Mouse (Mus musculus): ENCODE measurements at regions not wholly inside any gene's neighbourhood (a gene's known extent, or its start where the extent isn't known, plus 50 kb on each side); places are given as distances from the start of the nearest gene placed in this dataset.

DNA sequence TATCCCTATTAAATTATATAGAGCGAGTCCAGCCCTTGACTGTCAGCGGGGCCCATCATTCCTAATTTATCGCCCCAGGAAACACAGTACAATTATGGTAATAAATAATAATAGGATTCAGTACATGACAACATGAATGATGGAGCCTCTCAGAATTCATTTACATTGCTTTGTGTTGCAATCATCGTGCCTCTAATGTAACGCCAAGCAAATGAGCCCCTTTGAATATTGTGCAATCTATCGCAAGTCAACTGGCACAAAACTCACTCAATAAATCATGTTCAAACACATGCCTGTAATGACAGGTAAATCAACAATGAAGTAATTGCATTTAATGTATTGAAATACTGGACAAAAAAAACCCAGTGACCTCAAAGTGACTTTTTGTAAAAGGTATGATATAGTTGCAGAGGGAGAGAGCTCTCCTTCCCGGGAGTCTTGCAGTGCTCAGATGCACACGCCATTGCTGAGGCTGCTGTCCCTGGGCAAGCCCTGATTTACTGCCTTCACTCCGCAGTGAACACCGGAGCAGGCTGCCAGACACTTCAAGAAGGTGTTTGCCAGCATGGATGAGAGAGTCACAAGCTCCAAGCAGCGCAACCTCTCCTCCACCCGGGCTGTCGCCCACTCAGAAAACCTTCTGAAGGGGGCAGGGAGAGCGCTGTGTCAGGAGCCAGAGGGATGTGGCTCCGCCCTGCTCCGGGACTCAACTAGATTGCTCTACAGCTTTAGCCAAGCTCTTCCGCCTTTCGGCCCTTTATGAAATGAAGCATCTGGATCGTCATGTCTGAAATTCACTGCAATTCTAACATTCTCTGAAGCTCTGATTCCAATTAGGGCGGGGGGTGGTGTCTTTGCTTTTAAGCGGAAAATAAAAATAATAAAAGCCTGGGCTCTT, 232.6 kb downstream of the Gm45692 start:
- no peak overlapping the region for H3K9ac ChIP-seq (ENCODE audit: low read depth, poor library complexity, severe bottlenecking)
- TF ChIP-seq CTCF (IDR thresholded peaks at IDR 0.05; ENCODE audit: low read depth, low read length) = no peak
- no peak for TF ChIP-seq POLR2A (IDR thresholded peaks at IDR 0.05; ENCODE audit: insufficient read depth, low read length)
- no peak for TF ChIP-seq EP300 (IDR thresholded peaks at IDR 0.05; ENCODE audit: insufficient read depth, low read depth, low read length)
- H3K27me3 ChIP-seq (ENCODE audit: control insufficient read depth, insufficient read depth, low read length, poor library complexity, severe bottlenecking) = peaks cover 4% of the 10 kb centered on the region; the same call in 1 of the 2 replicates
- peak overlapping the region; percentile 35; the same call in 1 of the 2 replicates for H3K4me3 ChIP-seq (ENCODE audit: low read depth, low read length)
- no peaks in the 10 kb centered on the region for H3K4me1 ChIP-seq (ENCODE audit: control insufficient read depth, insufficient read depth, low read length)
- H3K36me3 ChIP-seq (ENCODE audit: control insufficient read depth, insufficient read depth, low read length, poor library complexity, severe bottlenecking) = no peaks in the 10 kb centered on the region
- no peak overlapping the region for H3K27ac ChIP-seq (ENCODE audit: insufficient read depth, low read length)
- no peaks in the 10 kb centered on the region for H3K9me3 ChIP-seq (replicated peaks; ENCODE audit: control insufficient read depth, insufficient read depth, low read length, poor library complexity, severe bottlenecking)

DNA sequence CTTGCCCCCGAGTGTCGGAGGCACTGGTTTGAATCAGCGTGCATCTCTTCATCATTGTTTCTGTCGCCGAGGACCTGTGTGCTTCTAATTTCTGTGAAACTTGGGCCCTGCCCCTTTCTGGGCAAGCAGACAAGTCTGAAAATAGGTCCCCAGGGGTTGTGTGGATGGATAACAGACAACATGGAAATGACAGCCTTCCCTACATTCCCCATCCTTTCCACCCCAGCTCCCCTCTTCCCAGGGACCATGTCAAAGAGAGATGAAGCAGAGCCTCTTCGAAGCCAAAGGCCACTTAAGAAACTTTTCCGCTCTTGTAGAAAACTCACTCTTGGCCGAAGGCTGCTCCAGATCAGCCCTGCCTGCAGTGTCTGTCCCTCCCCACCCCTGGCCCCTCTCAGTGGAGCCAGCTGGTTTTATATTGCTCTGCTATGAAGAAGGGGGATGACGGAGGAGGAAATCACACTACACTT, 233.2 kb downstream of the Gm45692 start:
- Histone ChIP-seq H3K9me3 (replicated peaks; ENCODE audit: control insufficient read depth, insufficient read depth, low read length, poor library complexity, severe bottlenecking) (no peaks in the 10 kb centered on the region), H3K27me3 (ENCODE audit: control insufficient read depth, insufficient read depth, low read length, poor library complexity, severe bottlenecking) (peaks cover 4% of the 10 kb centered on the region; the same call in 1 of the 2 replicates), H3K4me3 (ENCODE audit: low read depth, low read length) (no peak overlapping the region), H3K27ac (ENCODE audit: insufficient read depth, low read length) (no peak overlapping the region), H3K36me3 (ENCODE audit: control insufficient read depth, insufficient read depth, low read length, poor library complexity, severe bottlenecking) (no peaks in the 10 kb centered on the region), H3K9ac (ENCODE audit: low read depth, poor library complexity, severe bottlenecking) (no peak overlapping the region), H3K4me1 (ENCODE audit: control insufficient read depth, insufficient read depth, low read length) (no peaks in the 10 kb centered on the region)
- TF ChIP-seq EP300 (IDR thresholded peaks at IDR 0.05; ENCODE audit: insufficient read depth, low read depth, low read length) = no peak
- TF ChIP-seq POLR2A (IDR thresholded peaks at IDR 0.05; ENCODE audit: insufficient read depth, low read length) = no peak
- no peak for TF ChIP-seq CTCF (IDR thresholded peaks at IDR 0.05; ENCODE audit: low read depth, low read length)

DNA sequence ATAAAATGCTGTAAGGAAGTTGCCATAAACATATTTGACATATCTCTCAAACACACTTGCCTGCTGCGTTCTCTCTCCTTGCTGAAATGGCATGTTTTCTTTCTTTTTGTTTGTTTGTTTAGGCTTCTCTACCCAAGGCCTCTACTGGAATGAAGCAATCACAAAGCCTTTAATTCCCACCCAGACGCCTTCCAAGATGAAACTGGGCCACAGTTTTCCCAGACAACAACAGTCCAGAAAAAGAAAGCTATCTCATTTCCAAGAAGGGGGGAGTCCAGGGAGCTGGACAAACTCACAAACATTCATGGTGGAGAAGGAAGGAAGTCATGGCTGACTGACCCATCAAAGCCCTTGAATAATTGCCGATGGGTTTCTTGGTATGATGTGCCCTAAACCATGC, 234.1 kb downstream of the Gm45692 start:
- no peak overlapping the region for H3K27ac ChIP-seq (ENCODE audit: insufficient read depth, low read length)
- H3K9ac ChIP-seq (ENCODE audit: low read depth, poor library complexity, severe bottlenecking) = no peak overlapping the region
- TF ChIP-seq EP300 (IDR thresholded peaks at IDR 0.05; ENCODE audit: insufficient read depth, low read depth, low read length) (no peak), CTCF (IDR thresholded peaks at IDR 0.05; ENCODE audit: low read depth, low read length) (no peak), POLR2A (IDR thresholded peaks at IDR 0.05; ENCODE audit: insufficient read depth, low read length) (no peak)
- H3K36me3 ChIP-seq (ENCODE audit: control insufficient read depth, insufficient read depth, low read length, poor library complexity, severe bottlenecking) = no peaks in the 10 kb centered on the region
- no peaks in the 10 kb centered on the region for H3K4me1 ChIP-seq (ENCODE audit: control insufficient read depth, insufficient read depth, low read length)
- peaks cover 4% of the 10 kb centered on the region; the same call in 1 of the 2 replicates for H3K27me3 ChIP-seq (ENCODE audit: control insufficient read depth, insufficient read depth, low read length, poor library complexity, severe bottlenecking)
- H3K4me3 ChIP-seq (ENCODE audit: low read depth, low read length) = no peak overlapping the region
- H3K9me3 ChIP-seq (replicated peaks; ENCODE audit: control insufficient read depth, insufficient read depth, low read length, poor library complexity, severe bottlenecking) = no peaks in the 10 kb centered on the region

DNA sequence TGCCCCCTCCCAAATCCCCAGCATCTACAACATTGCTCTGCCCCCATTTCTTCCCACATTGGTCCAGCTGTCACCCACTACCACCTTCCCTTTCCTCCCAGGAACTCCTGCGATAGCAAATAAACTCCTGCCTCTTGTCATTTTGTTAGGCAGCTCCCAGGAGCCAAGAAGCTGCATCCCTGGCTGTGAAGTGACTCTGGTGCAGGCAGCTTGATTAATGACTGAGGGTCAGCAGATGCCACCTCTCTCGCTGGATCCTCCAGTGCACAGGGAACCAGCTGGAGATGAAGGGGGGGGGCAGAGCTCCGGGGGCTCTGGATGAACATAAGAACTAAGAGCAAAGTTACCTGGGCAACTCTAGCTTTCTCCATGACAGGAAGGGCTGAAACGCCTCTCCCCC, 235.2 kb downstream of the Gm45692 start:
- Histone ChIP-seq H3K4me3 (ENCODE audit: low read depth, low read length) (no peak overlapping the region), H3K4me1 (ENCODE audit: control insufficient read depth, insufficient read depth, low read length) (no peaks in the 10 kb centered on the region), H3K27me3 (ENCODE audit: control insufficient read depth, insufficient read depth, low read length, poor library complexity, severe bottlenecking) (peaks cover 4% of the 10 kb centered on the region; the same call in 1 of the 2 replicates), H3K27ac (ENCODE audit: insufficient read depth, low read length) (no peak overlapping the region), H3K9me3 (replicated peaks; ENCODE audit: control insufficient read depth, insufficient read depth, low read length, poor library complexity, severe bottlenecking) (no peaks in the 10 kb centered on the region), H3K36me3 (ENCODE audit: control insufficient read depth, insufficient read depth, low read length, poor library complexity, severe bottlenecking) (no peaks in the 10 kb centered on the region), H3K9ac (ENCODE audit: low read depth, poor library complexity, severe bottlenecking) (no peak overlapping the region)
- TF ChIP-seq EP300 (IDR thresholded peaks at IDR 0.05; ENCODE audit: insufficient read depth, low read depth, low read length) (no peak), CTCF (IDR thresholded peaks at IDR 0.05; ENCODE audit: low read depth, low read length) (no peak), POLR2A (IDR thresholded peaks at IDR 0.05; ENCODE audit: insufficient read depth, low read length) (no peak)

DNA sequence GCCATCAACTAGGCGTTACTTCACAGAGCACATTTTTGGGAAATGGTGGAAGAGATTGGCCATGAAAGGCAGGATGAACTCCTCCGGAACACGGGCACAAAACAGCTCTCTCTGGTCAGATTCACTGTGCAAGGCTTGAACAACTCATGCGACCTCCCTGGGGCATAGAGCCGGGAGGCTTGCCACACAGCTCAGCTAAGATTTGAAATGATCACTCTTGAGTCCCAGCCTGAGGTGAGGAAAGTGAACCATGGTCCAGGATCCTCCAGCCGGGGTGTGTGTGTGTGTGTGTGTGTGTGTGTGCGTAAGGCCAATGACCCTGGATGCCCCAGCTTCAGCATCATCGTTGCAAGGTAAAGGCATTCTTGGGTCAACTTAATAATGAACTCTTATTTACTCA, 237.5 kb downstream of the Gm45692 start:
- H3K27me3 ChIP-seq (ENCODE audit: control insufficient read depth, insufficient read depth, low read length, poor library complexity, severe bottlenecking) = 0 out of 2 replicates have a peak, but pooled peaks cover 1% of the 10 kb centered on the region
- no peak overlapping the region for H3K27ac ChIP-seq (ENCODE audit: insufficient read depth, low read length)
- no peaks in the 10 kb centered on the region for H3K4me1 ChIP-seq (ENCODE audit: control insufficient read depth, insufficient read depth, low read length)
- H3K9ac ChIP-seq (ENCODE audit: low read depth, poor library complexity, severe bottlenecking) = no peak overlapping the region
- no peaks in the 10 kb centered on the region for H3K9me3 ChIP-seq (replicated peaks; ENCODE audit: control insufficient read depth, insufficient read depth, low read length, poor library complexity, severe bottlenecking)
- no peaks in the 10 kb centered on the region for H3K36me3 ChIP-seq (ENCODE audit: control insufficient read depth, insufficient read depth, low read length, poor library complexity, severe bottlenecking)
- no peak overlapping the region for H3K4me3 ChIP-seq (ENCODE audit: low read depth, low read length)
- TF ChIP-seq CTCF (IDR thresholded peaks at IDR 0.05; ENCODE audit: low read depth, low read length) (no peak), POLR2A (IDR thresholded peaks at IDR 0.05; ENCODE audit: insufficient read depth, low read length) (no peak), EP300 (IDR thresholded peaks at IDR 0.05; ENCODE audit: insufficient read depth, low read depth, low read length) (no peak)

DNA sequence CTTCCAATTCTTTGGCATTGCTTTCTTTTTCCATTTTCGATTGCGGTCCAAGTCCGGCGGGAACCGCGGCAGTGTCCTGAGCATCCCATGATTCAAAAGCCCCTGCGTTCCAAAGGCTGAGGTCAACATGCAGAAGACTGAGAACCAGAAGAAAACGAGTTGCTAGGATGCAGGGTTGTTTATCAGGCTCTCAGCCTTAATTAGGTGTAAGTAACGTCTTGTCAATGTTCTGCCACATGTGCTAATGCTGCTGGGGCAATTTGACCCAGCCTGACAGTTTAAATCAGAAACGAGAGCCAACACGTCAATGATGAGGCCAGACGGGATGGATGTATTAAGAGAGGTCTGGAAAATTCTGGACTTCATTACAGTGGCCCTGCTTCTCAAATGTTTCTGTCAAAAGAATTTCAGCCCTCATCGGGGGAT, 239.4 kb downstream of the Gm45692 start:
- H3K27ac ChIP-seq (ENCODE audit: insufficient read depth, low read length) = no peak overlapping the region
- H3K4me1 ChIP-seq (ENCODE audit: control insufficient read depth, insufficient read depth, low read length) = no peaks in the 10 kb centered on the region
- no peaks in the 10 kb centered on the region for H3K9me3 ChIP-seq (replicated peaks; ENCODE audit: control insufficient read depth, insufficient read depth, low read length, poor library complexity, severe bottlenecking)
- H3K36me3 ChIP-seq (ENCODE audit: control insufficient read depth, insufficient read depth, low read length, poor library complexity, severe bottlenecking) = no peaks in the 10 kb centered on the region
- no peak overlapping the region for H3K4me3 ChIP-seq (ENCODE audit: low read depth, low read length)
- TF ChIP-seq POLR2A (IDR thresholded peaks at IDR 0.05; ENCODE audit: insufficient read depth, low read length) = no peak
- no peak for TF ChIP-seq CTCF (IDR thresholded peaks at IDR 0.05; ENCODE audit: low read depth, low read length)
- TF ChIP-seq EP300 (IDR thresholded peaks at IDR 0.05; ENCODE audit: insufficient read depth, low read depth, low read length) = no peak
- H3K27me3 ChIP-seq (ENCODE audit: control insufficient read depth, insufficient read depth, low read length, poor library complexity, severe bottlenecking) = 0 out of 2 replicates have a peak, but pooled peaks cover 1% of the 10 kb centered on the region
- no peak overlapping the region for H3K9ac ChIP-seq (ENCODE audit: low read depth, poor library complexity, severe bottlenecking)
